Mouse (Mus musculus) lung, adult 2 months (tissue): ENCODE data around the gene Copg2. TPM values are rescaled to one million over a fixed set of nuclear protein-coding genes. Genes with fewer than 3 reads are reported as not detected.

Experiments
- DNase-seq: peaks from one replicate; pipeline ENCODE4 v3.0.0; 2022
- H3K4me1 ChIP-seq: fragments of 200-500 bp; 2 replicates; pipeline ENCODE4 v1.6.1; 2011; ENCODE audit warnings: low read length; ENCODE audit not compliant: control insufficient read depth, insufficient read depth
- H3K4me3 ChIP-seq: fragments of 200-500 bp; replicated peaks from 2 replicates; pipeline ENCODE3; 2011; ENCODE audit warnings: low read depth, mild to moderate bottlenecking, control low read depth, low read length; ENCODE audit errors: extremely low read depth
- CTCF ChIP-seq: fragments of 200-500 bp; IDR thresholded peaks from 2 replicates; pipeline ENCODE4 v1.5.1; 2011; ENCODE audit warnings: mild to moderate bottlenecking, low read length, control low read depth; ENCODE audit not compliant: insufficient read depth
- POLR2A ChIP-seq: fragments of 200-500 bp; IDR thresholded peaks from 2 replicates; pipeline ENCODE4 v1.6.1; 2011; ENCODE audit warnings: low read depth, mild to moderate bottlenecking, control low read depth, low read length, borderline replicate concordance; ENCODE audit errors: extremely low read depth
- WGBS: fragments of 180-500 bp; shearing (Covaris S2); methylation state at CpG from one replicate; pipeline ENCODE4 v1.1.7; 2018; 5-methylcytosine and 5-hydroxymethylcytosine counted together
- polyA plus RNA-seq: library from polyadenylated mRNA; depleted of rRNA; stranded (reverse); fragments of >200 nt; gene quantifications from 2 replicates; pipeline ENCODE4 v1.2.3, GENCODE M21; 2012

Copg2 gene
- polyA plus RNA-seq, 1 experiment, result 11.1 TPM

DNA sequence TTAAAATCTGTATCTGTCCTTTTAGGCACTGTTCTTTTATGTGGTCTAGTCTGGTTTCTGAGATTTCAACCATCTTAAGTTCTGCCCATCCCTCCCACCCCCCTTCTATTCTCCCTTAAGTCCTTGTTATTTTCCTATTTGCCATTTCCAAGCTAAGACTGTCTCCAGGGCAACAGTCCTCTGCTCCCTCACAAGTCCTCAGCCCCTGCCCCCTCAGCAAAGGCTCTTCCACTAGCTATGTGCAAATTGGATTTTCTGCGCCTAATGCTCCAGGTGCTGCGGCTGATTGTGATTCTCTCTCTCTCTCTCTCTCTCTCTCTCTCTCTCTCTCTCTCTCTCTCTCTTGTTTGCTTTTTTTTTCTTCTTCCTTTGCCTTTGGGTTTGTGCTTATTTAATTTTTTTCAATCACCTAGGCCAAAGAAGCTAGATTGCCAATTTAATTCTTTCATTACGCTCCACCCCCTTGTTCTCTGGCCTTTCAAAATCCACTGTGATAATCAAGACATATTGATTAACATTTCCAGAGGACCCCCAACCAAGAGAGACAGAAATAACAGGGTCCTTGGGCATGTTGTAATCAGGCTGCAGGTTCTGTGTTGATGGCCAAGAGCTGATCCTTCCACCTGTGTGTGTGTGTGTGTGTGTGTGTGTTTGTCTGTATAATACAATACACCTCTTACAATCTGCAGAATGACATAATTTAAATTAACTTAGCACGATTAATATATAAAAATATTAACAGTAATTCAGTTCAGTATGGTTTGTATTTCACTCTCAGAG, 174.0 kb downstream of the Copg2 start:
- Histone ChIP-seq H3K4me1 (no peaks in the 10 kb centered on the region), H3K4me3 (no peak overlapping the region)
- no peak for TF ChIP-seq POLR2A
- TF ChIP-seq CTCF, result no peak
- DNase-seq, result no peak
- 84% methylated on average over 4 of the region's 4 CpGs for WGBS

DNA sequence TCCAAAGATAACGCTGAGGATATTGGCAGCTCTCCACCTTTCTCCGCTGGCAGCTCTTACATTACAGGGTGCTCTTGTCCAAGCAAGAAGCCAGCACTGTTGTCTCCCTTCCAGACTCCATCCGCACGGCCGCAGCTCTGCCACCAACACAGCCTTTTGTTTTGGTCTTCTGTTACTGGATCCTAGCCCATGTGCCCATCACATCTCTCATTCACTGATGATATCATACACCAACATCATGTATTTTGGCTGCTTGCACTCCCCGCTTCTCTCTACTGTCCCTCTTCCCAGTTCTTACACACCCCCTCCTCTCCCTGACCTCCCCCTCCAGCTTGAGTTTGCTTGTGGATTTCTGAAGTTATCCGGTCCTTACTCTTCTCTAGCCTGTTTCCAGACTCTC, 179.8 kb downstream of the Copg2 start:
- 40% methylated on average over 7 of the region's 7 CpGs for WGBS
- no peak for TF ChIP-seq POLR2A
- TF ChIP-seq CTCF, result no peak
- DNase-seq, result no peak
- no peak overlapping the region for H3K4me3 ChIP-seq
- H3K4me1 ChIP-seq, result peaks cover 4% of the 10 kb centered on the region; the same call in 1 of the 2 replicates

DNA sequence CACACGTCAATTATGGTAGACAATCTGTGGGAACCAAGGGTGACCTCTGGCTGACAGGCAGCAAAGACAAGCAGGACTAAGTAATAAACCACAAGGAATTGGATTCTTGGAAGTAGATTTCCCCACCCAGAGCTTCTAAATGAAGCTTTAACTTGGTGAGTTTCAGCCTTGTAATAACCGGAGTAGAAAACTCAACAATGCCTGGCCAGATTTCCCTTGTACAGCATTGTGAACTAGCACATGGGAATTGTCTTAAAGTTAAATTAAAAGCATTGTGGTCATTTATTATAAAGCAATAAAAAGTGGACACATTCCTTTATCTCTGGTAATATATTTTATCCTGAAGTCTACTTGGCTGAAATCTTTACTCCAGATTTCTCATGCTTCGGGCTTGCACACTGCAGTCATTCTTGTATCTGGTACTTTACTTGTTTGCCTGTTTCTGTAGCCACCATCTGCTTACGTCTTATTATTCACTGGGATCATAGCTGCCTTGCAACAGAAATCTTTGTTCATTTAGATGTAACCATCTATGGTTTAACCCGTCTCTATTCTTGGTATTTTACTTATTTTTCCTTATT, 181.6 kb downstream of the Copg2 start:
- TF ChIP-seq CTCF, result no peak
- TF ChIP-seq POLR2A, result no peak
- 82% methylated on average over 5 of the region's 5 CpGs for WGBS
- no peak for DNase-seq
- H3K4me1 ChIP-seq, result peaks cover 4% of the 10 kb centered on the region; the same call in 1 of the 2 replicates
- H3K4me3 ChIP-seq, result no peak overlapping the region

DNA sequence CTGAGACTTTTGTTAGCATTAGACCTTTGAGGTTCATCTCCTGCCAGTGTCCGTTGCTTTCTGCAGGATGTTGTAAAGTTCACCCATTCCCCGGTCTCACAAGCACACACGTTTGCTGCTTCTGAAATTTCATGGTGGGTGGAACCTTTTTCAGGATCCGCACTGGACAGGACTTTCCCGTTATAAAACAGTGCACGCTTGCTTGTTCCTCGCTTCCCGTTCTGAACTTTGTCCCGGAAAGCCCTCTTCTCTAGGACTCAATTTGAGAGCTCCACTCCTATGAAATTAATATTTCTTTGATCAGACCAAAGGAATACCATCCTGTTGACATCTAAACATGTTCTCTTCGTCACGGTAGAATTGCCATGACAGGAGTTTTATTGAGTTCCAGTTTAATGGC, 182.7 kb downstream of the Copg2 start:
- peaks cover 4% of the 10 kb centered on the region; the same call in 1 of the 2 replicates for H3K4me1 ChIP-seq
- 69% methylated on average over 11 of the region's 11 CpGs for WGBS
- TF ChIP-seq POLR2A (no peak), CTCF (no peak)
- no peak for DNase-seq
- H3K4me3 ChIP-seq, result no peak overlapping the region

DNA sequence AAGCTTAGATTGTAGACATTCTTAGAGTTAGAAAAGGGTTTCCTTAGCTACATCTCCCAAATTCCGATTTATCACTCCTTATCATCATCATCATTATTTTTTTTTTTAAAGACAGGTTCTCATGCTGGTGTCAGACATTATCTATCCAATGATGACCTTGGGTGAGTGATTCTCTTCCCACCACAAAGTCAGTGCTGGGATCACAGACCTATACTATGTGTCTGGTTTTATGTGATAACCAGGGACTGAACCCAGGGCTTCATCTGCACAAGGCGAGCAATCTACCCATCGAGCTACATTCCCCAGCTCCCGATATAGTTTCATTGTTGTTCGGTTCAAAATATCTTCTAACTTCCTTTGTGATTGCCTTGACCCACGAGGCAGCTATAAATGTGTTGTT, 183.1 kb downstream of the Copg2 start:
- DNase-seq, result no peak
- Histone ChIP-seq H3K4me3 (no peak overlapping the region), H3K4me1 (peaks cover 4% of the 10 kb centered on the region; the same call in 1 of the 2 replicates)
- TF ChIP-seq CTCF (no peak), POLR2A (no peak)
- WGBS, result 65% methylated on average over 6 of the region's 6 CpGs

DNA sequence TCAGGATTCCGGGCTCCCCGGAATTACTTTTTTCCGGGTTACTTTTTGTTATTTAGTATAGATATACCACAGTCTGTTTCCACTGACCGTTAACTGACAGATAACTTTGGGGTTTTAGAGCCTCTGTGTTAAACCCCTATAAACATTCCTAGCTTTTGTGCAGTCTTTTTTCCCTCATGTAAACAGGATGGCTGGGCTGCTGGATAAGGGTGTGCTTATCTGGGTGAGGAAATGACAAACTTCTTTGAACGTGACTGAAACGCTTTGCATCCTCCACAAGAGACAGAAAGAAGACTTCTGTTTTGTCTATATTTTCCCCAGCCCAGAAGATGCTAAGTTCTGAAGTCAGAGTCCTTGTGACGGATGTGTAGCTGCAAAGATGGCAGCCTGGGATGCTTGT, 184.1 kb downstream of the Copg2 start:
- Histone ChIP-seq H3K4me3 (no peak overlapping the region), H3K4me1 (peaks cover 4% of the 10 kb centered on the region; the same call in 1 of the 2 replicates)
- TF ChIP-seq CTCF, result no peak
- no peak for TF ChIP-seq POLR2A
- WGBS, result 41% methylated on average over 7 of the region's 7 CpGs
- DNase-seq, result peak; percentile 19

DNA sequence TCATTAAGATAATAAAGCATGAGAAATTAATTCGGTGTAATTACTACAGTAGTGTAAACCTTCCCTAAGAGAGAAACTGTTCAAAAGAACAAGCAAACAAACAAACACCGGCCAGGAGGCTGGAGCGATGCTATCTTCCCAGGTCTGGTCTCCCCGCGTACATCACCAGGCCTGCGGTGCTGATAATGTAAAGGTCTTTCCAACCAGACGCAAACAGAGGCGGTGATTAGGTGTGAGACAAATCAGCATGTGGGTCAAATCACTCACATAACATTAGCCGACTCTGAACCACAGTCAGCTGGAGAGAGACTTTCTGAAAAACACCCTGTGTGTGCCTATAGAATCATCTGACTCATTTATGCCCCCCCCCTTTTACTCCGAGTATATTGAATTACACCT, 185.2 kb downstream of the Copg2 start:
- no peak for TF ChIP-seq POLR2A
- no peak for TF ChIP-seq CTCF
- no peak overlapping the region for H3K4me3 ChIP-seq
- WGBS, result 74% methylated on average over 10 of the region's 10 CpGs
- DNase-seq, result no peak
- no peaks in the 10 kb centered on the region; the same call in 1 of the 2 replicates for H3K4me1 ChIP-seq

DNA sequence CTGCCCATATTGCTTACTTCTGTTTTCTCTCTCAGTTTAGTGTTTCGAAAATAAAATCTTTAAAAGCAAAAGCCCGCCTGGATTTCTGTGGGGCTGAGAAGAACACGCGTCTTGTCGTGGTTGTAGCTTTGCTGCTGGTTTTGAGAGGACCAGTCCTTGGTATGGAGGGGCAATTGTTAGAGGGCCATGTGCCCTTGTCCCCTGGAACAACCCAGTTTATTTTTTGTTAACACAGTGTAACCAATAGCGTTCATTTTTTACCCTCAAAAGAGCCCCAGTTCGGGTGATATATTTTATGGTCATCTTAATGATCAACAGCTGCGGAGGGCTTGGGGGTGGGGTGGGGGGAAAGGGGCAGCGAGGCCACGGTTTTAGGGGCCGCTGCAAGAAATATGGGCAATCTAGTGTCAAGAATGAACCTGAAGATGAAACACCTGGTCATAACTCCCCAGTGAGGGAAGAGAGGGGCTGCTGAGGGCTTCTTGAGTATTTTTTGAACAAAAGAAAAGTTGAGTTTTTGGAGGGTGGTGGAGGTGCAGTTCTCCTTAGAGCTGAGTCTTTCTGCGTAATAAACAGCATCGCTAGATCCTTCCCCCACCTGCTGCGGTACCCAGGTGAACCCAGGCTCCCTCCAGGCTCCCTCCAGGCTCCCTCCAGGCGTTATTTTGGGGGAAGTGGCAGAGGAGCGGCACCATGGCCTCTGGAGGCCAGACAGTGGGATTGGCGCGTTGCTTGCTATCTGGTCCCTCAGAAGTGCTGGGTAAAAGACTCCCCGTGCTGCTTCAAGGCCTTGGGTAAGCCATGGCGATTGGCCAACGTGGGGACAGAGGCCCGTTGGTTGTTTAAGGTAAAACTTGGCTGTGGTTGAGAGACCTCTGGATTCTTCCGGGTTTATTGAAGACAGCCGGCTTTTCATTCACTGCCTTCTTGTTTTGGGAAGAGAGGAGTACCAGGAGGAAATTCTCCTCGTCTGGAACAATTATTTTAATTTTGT, 185.9 kb downstream of the Copg2 start:
- DNase-seq, result no peak
- H3K4me3 ChIP-seq, result no peak overlapping the region
- TF ChIP-seq CTCF, result no peak
- no peak for TF ChIP-seq POLR2A
- H3K4me1 ChIP-seq, result no peaks in the 10 kb centered on the region; the same call in 1 of the 2 replicates
- 71% methylated on average over 25 of the region's 25 CpGs for WGBS

DNA sequence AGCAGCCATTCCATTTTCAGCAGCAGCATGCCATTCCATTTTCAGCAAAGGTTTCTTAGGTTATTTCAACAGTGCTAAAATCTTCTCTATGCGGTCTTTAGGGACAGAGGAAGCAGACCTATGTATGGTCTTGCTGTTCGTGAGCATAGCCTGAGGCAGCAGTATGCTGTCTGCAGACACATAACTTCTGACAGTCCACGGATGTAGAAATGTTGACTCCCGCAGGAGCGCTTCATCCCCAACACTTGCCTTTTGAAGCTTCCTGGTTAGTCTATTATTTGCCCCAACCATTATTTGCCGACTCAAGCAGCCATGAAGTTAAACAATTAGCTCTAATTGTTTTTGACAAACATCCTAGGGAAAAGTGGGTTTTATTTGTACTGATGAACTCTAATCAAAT, 187.5 kb downstream of the Copg2 start:
- Histone ChIP-seq H3K4me3 (no peak overlapping the region), H3K4me1 (no peaks in the 10 kb centered on the region; the same call in 1 of the 2 replicates)
- no peak for DNase-seq
- WGBS, result 49% methylated on average over 6 of the region's 6 CpGs
- TF ChIP-seq POLR2A (no peak), CTCF (no peak)
